Mouse (Mus musculus): ENCODE measurements around the gene Foxj1. TPM values are rescaled to one million over a fixed set of nuclear protein-coding genes. Genes with fewer than 3 reads are reported as not detected.

Gene Foxj1
- polyA plus RNA-seq, 1 experiment from 2014 or later, result 0.07 TPM

DNA sequence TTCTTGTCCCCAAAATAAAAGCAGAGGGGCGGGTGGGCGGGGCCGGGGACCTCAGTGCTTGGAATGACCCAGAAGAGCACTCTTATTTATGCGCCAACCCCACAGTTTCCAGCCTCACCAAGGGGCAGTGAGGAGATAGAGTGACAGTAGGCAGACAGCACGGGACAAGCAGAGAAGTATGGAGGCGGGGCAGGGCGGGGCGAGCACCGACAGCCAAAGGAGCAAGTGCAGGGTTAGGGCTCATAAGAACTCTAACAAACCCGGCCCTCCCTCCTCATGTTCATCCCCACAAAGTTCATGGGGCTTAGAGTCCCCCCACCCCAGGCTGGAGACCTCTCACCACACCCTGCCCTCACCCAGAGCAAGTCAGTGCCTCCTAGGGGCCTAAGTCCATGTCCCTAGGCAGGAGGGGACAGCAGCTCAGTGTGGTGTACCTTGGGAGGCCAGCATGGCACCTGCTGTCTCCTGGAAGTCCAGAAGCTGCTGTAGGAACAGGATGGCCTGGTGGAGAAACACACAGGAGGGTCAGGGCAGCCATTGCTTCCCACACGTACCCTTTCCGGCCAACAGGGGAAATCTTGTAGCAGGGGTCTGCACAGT lies 41.6 kb downstream of the Foxj1 start:
- Histone ChIP-seq H3K9ac (replicated peaks) (no peak overlapping the region), H3K4me3 (ENCODE audit: low read depth, low read length) (no peak overlapping the region), H3K4me2 (ENCODE audit: low read depth, low read length) (no peak overlapping the region), H3K9me3 (ENCODE audit: low read length) (no peaks in the 10 kb centered on the region), H3K36me3 (replicated peaks; ENCODE audit: insufficient read depth, low read length) (peaks cover 36% of the 10 kb centered on the region), H3K4me1 (ENCODE audit: insufficient read depth) (peaks cover 6% of the 10 kb centered on the region; the same call in 1 of the 2 replicates), H3K27me3 (ENCODE audit: insufficient read depth, low read length) (no peaks in the 10 kb centered on the region), H3K27ac (ENCODE audit: low read depth) (no peak overlapping the region)
- TF ChIP-seq EP300 (IDR thresholded peaks at IDR 0.05; ENCODE audit: low read depth) (no peak), CTCF (IDR thresholded peaks at IDR 0.05; ENCODE audit: low read depth) (no peak)
- ATAC-seq, result no peak
- no peak for DNase-seq
- WGBS (ENCODE audit: insufficient replicate concordance), result 82% methylated on average over 12 of the region's 12 CpGs

- 85% methylated on average over 13 of the region's 13 CpGs for WGBS (ENCODE audit: insufficient replicate concordance)
- TF ChIP-seq CTCF (IDR thresholded peaks at IDR 0.05; ENCODE audit: low read depth) (no peak), EP300 (IDR thresholded peaks at IDR 0.05; ENCODE audit: low read depth) (no peak)
- H3K4me2 ChIP-seq (ENCODE audit: low read depth, low read length), result no peak overlapping the region
- no peak overlapping the region for H3K9ac ChIP-seq (replicated peaks)
- H3K4me1 ChIP-seq (ENCODE audit: insufficient read depth), result peaks cover 6% of the 10 kb centered on the region; the same call in 1 of the 2 replicates
- H3K4me3 ChIP-seq (ENCODE audit: low read depth, low read length), result no peak overlapping the region
- H3K9me3 ChIP-seq (ENCODE audit: low read length), result no peaks in the 10 kb centered on the region
- no peaks in the 10 kb centered on the region for H3K27me3 ChIP-seq (ENCODE audit: insufficient read depth, low read length)
- no peak overlapping the region for H3K27ac ChIP-seq (ENCODE audit: low read depth)
- H3K36me3 ChIP-seq (replicated peaks; ENCODE audit: insufficient read depth, low read length), result peaks cover 33% of the 10 kb centered on the region
- ATAC-seq, result no peak
- DNase-seq, result no peak
Measured at GRCm38 (mm10) chr11:116292401-116292800, 42.8 kb downstream of the Foxj1 start.

DNA sequence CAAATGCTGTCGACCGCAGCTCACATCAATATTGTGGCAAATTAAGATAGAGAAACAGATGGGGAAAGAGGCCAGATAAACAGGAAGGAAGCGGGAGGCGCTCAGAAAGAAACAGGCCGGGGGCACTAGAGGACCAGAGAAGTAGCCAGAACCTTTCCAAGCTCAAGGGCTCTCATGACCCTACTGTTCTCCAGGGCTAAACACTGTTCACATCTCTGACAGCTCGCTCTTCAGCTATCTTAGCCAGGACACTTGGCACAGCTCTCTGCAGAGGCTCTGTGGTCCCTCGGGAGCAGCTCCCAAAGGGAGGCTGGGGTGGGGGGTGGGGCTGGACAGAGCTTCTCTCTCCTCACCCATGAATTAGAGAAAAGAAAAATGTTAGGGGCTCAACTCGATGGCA lies 44.6 kb downstream of the Foxj1 start:
- WGBS (ENCODE audit: insufficient replicate concordance), result 50% methylated on average over 8 of the region's 8 CpGs
- H3K36me3 ChIP-seq (replicated peaks; ENCODE audit: insufficient read depth, low read length), result peaks cover 30% of the 10 kb centered on the region

GRCm38 (mm10) chr11:116287351-116287750 lies 47.8 kb downstream of the Foxj1 start:
- no peak for DNase-seq
- TF ChIP-seq EP300 (IDR thresholded peaks at IDR 0.05; ENCODE audit: low read depth) (no peak), CTCF (IDR thresholded peaks at IDR 0.05; ENCODE audit: low read depth) (no peak)
- Histone ChIP-seq H3K27me3 (ENCODE audit: insufficient read depth, low read length) (peaks cover 28% of the 10 kb centered on the region), H3K9ac (replicated peaks) (no peak overlapping the region), H3K4me3 (ENCODE audit: low read depth, low read length) (no peak overlapping the region), H3K36me3 (replicated peaks; ENCODE audit: insufficient read depth, low read length) (peaks cover 13% of the 10 kb centered on the region), H3K4me2 (ENCODE audit: low read depth, low read length) (no peak overlapping the region), H3K4me1 (ENCODE audit: insufficient read depth) (peaks cover 6% of the 10 kb centered on the region; the same call in 1 of the 2 replicates), H3K9me3 (ENCODE audit: low read length) (no peaks in the 10 kb centered on the region), H3K27ac (ENCODE audit: low read depth) (no peak overlapping the region)
- 68% methylated on average over 5 of the region's 5 CpGs for WGBS (ENCODE audit: insufficient replicate concordance)
- no peak for ATAC-seq

More for the DNA sequence above, 44.6 kb downstream of the Foxj1 start:
- Histone ChIP-seq H3K4me1 (ENCODE audit: insufficient read depth) (peaks cover 6% of the 10 kb centered on the region; the same call in 1 of the 2 replicates), H3K27ac (ENCODE audit: low read depth) (no peak overlapping the region), H3K4me2 (ENCODE audit: low read depth, low read length) (no peak overlapping the region), H3K9me3 (ENCODE audit: low read length) (no peaks in the 10 kb centered on the region), H3K4me3 (ENCODE audit: low read depth, low read length) (no peak overlapping the region), H3K27me3 (ENCODE audit: insufficient read depth, low read length) (no peaks in the 10 kb centered on the region), H3K9ac (replicated peaks) (no peak overlapping the region)
- no peak for ATAC-seq
- no peak for TF ChIP-seq CTCF (IDR thresholded peaks at IDR 0.05; ENCODE audit: low read depth)
- TF ChIP-seq EP300 (IDR thresholded peaks at IDR 0.05; ENCODE audit: low read depth), result no peak
- DNase-seq, result no peak

DNA sequence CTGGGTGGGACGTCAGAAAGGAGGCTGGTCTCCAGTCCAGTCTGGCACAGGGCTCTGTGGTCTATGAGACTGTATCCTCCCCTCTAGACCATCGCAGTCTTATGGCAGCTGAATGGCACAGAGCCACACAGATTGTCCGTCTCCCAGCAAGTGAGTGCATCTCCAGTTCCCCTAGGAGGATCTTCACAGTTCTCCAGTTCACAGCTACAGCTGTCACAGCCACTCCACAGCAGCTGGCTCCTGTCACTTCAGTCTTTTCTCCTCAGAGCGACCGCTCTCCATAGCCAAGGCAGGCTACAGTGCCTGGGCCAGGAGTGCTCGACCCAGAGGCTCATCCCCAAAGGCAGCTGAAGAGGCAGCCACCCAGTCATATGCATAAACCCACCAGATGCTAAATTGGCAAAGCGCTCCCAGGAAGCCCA lies 49.4 kb downstream of the Foxj1 start:
- Histone ChIP-seq H3K4me1 (ENCODE audit: insufficient read depth) (peaks cover 7% of the 10 kb centered on the region; the same call in 1 of the 2 replicates), H3K9ac (replicated peaks) (no peak overlapping the region), H3K4me3 (ENCODE audit: low read depth, low read length) (no peak overlapping the region), H3K9me3 (ENCODE audit: low read length) (no peaks in the 10 kb centered on the region), H3K27ac (ENCODE audit: low read depth) (no peak overlapping the region), H3K36me3 (replicated peaks; ENCODE audit: insufficient read depth, low read length) (peaks cover 8% of the 10 kb centered on the region), H3K4me2 (ENCODE audit: low read depth, low read length) (no peak overlapping the region), H3K27me3 (ENCODE audit: insufficient read depth, low read length) (peaks cover 44% of the 10 kb centered on the region)
- no peak for DNase-seq
- ATAC-seq, result no peak
- TF ChIP-seq CTCF (IDR thresholded peaks at IDR 0.05; ENCODE audit: low read depth), result no peak
- no peak for TF ChIP-seq EP300 (IDR thresholded peaks at IDR 0.05; ENCODE audit: low read depth)
- WGBS (ENCODE audit: insufficient replicate concordance), result 66% methylated on average over 7 of the region's 7 CpGs

GRCm38 (mm10) chr11:116283982-116284381 lies 51.2 kb downstream of the Foxj1 start:
- Histone ChIP-seq H3K9me3 (ENCODE audit: low read length) (no peaks in the 10 kb centered on the region), H3K27ac (ENCODE audit: low read depth) (no peak overlapping the region), H3K4me3 (ENCODE audit: low read depth, low read length) (no peak overlapping the region; the same call in 1 of the 2 replicates), H3K9ac (replicated peaks) (no peak overlapping the region), H3K36me3 (replicated peaks; ENCODE audit: insufficient read depth, low read length) (peaks cover 3% of the 10 kb centered on the region), H3K4me2 (ENCODE audit: low read depth, low read length) (no peak overlapping the region), H3K27me3 (ENCODE audit: insufficient read depth, low read length) (peaks cover 50% of the 10 kb centered on the region), H3K4me1 (ENCODE audit: insufficient read depth) (peaks cover 3% of the 10 kb centered on the region; the same call in 1 of the 2 replicates)
- DNase-seq (no peak), ATAC-seq (no peak)
- TF ChIP-seq CTCF (IDR thresholded peaks at IDR 0.05; ENCODE audit: low read depth) (no peak), EP300 (IDR thresholded peaks at IDR 0.05; ENCODE audit: low read depth) (no peak)
- WGBS (ENCODE audit: insufficient replicate concordance), result 35% methylated on average over 6 of the region's 6 CpGs
